Mouse (Mus musculus) hindbrain, embryonic 16.5 days (tissue): Measurements from ENCODE around the gene Fam217b. TPM values are rescaled to one million over a fixed set of nuclear protein-coding genes. Genes with fewer than 3 reads are reported as not detected.
A peak's percentile ranks its signal among the peaks of the same experiment; 100 is the strongest.

Experiments
- ATAC-seq: fragments of 200-750 bp; cut with Nextera tagmentation; 2 replicates; pipeline ENCODE4 v1.8.0; 2017; ENCODE audit warnings: moderate TSS enrichment, moderate library complexity
- H3K27ac ChIP-seq: fragments of 300-500 bp; sonication (generic); 2 replicates; pipeline ENCODE4 v1.5.1; 2014; ENCODE audit warnings: low read depth, mild to moderate bottlenecking, control low read depth, low read length, moderate library complexity
- H3K27me3 ChIP-seq: fragments of 300-500 bp; sonication (generic); replicated peaks from 2 replicates; pipeline ENCODE4 v1.6.1; 2014; ENCODE audit warnings: low read length; ENCODE audit not compliant: control insufficient read depth, insufficient read depth
- H3K36me3 ChIP-seq: fragments of 300-500 bp; sonication (generic); 2 replicates; pipeline ENCODE4 v1.6.1; 2014; ENCODE audit warnings: mild to moderate bottlenecking, low read length, moderate library complexity, mixed read lengths; ENCODE audit not compliant: control insufficient read depth, insufficient read depth
- H3K4me1 ChIP-seq: fragments of 300-500 bp; sonication (generic); 2 replicates; pipeline ENCODE4 v1.6.1; 2014; ENCODE audit warnings: low read depth, low read length; ENCODE audit not compliant: control insufficient read depth, insufficient read depth
- H3K4me2 ChIP-seq: fragments of 300-500 bp; sonication (generic); 2 replicates; pipeline ENCODE4 v1.6.1; 2014; ENCODE audit warnings: mild to moderate bottlenecking, low read length, control low read depth, moderate library complexity
- H3K4me3 ChIP-seq: fragments of 300-500 bp; sonication (generic); 2 replicates; pipeline ENCODE4 v1.5.1; 2014; ENCODE audit warnings: mild to moderate bottlenecking, low read length, control low read depth, moderate library complexity
- H3K9ac ChIP-seq: fragments of 300-500 bp; sonication (generic); 2 replicates; pipeline ENCODE4 v1.6.1; 2014; ENCODE audit warnings: low read depth, mild to moderate bottlenecking, control low read depth, low read length, moderate library complexity
- H3K9me3 ChIP-seq: fragments of 300-500 bp; sonication (generic); 2 replicates; pipeline ENCODE4 v1.6.1; 2014; ENCODE audit warnings: mild to moderate bottlenecking, low read length, moderate library complexity; ENCODE audit not compliant: control insufficient read depth
- WGBS: fragments of 180-500 bp; shearing (Covaris S2); extraction: QIAGEN DNeasy Blood & Tissue Kit; methylation state at CpG from one replicate; pipeline ENCODE4 v1.1.7; 2014; 5-methylcytosine and 5-hydroxymethylcytosine counted together
- polyA plus RNA-seq: library from polyadenylated mRNA; unstranded; fragments of >200 nt; fragmentation: Nextera tagmentation; extraction: Ambion mirVana; gene quantifications from 2 replicates; pipeline ENCODE4 v1.2.1, GENCODE M21; 2015

Gene Fam217b
- 16.2 and 20.2 TPM in 2 replicates for polyA plus RNA-seq

DNA sequence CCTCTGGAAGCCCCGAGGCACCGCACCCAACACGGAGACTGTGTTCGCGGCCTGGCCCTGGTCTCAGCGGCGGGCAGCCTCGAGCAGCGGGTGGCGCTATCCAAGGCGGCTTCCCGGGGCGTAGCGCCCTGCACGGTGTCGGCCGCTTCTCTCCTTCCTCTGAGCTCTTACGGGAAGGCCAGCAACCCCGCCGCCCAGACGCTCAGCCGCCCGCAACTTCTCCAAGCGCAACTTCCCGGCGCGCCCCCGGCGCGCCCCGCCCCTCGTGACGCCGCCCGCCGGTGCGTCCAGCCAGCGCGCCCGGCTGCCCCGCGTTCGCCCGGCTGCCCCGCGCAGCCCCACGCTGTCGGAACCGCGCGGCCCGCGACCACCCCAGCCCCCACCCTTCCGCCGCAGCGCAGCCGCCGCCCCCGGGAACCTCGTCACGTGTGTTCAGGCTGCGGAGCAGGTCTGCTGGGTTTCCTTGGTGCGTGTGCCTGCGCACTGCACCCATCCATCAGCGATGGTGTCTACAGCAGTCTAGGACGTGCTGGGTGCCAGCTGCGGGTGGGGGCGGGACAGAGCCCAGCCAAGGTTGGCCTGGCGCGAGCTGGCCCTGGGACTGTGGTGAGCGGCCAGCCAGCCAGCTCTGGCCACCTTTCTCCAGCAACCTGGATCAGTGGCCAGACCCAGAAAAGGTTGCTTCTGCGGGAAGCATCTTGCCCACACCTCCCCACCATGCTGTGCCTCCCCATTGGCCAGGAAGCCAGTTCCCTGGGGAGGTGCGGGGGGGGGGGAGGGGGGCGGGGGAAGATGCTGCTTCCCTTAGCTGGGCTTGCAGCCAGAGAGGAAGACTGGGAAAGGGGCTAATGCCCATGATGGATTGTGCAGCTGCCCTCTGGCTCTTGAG lies at the start of gene Fam217b, which contains the start of gene Ppp1r3d:
Gene Fam217b, plus strand, starts transcription at position 264 of the 889 bp plus-strand sequence.
Gene Ppp1r3d, minus strand, starts transcription at position 212 of the 889 bp plus-strand sequence.
- H3K9ac ChIP-seq = peak within 1 kb of the TSS; percentile 67
- ATAC-seq = peak; percentile 89
- no peaks in the 10 kb centered on the region for H3K27me3 ChIP-seq
- peak within 1 kb of the TSS; percentile 86 for H3K27ac ChIP-seq
- H3K4me1 ChIP-seq = peaks cover 23% of the 10 kb centered on the region
- H3K4me3 ChIP-seq = peak within 1 kb of the TSS; percentile 76
- peak within 1 kb of the TSS; percentile 96 for H3K4me2 ChIP-seq
- WGBS = under 1% methylated on average over 63 of the region's 74 CpGs
- H3K36me3 ChIP-seq = 0 out of 2 replicates have a peak, but pooled peaks cover 3% of the 10 kb centered on the region
- H3K9me3 ChIP-seq = no peaks in the 10 kb centered on the region

DNA sequence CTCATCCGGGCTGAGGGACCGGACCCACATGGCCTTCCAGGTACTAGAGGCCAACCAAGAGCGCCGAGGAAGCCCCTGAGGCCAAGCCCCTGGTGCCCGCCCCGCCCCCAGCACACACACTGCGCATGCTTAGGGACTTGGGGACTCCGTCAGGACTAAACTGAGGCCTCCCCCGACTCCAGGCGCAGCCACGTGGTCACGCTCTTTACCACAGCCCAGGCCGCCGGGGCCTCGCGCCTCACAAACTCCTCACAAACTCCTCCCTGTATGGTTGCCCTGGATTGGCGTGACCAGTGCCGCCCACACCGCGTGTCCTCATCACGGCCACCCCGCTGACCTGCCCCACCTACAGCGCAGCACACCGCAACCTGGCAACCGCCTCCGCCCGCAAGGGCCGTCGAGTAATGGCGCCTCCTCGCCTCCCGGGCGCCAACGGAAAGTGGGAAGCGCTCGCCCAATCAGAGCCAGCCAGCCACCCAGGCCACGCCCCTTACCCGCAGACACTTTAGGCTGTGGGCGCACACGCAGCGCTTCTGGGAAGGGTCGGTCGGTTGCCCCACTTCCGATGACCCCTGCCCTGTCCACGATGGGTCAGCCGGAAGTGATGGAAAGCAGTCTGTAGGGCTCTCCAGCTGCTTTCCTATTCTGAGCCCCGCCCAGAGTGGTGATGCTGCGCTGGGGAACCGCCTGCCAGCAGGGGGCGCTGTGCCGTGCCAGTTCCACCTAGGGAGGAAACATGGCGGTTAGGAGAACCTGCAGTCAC lies 7.1 kb upstream of the Fam217b start, which contains the start of gene Sycp2:
Gene Sycp2, minus strand, starts transcription at position 633 of the 763 bp plus-strand sequence.
- Histone ChIP-seq H3K9me3 (no peaks in the 10 kb centered on the region), H3K27me3 (no peaks in the 10 kb centered on the region), H3K4me2 (no peak within 1 kb of the TSS), H3K9ac (no peak within 1 kb of the TSS), H3K4me3 (no peak within 1 kb of the TSS), H3K36me3 (no peaks in the 10 kb centered on the region), H3K27ac (no peak within 1 kb of the TSS), H3K4me1 (no peaks in the 10 kb centered on the region; the same call in 1 of the 2 replicates)
- 85% methylated on average over 50 of the region's 52 CpGs for WGBS
- ATAC-seq = peak; percentile 34

DNA sequence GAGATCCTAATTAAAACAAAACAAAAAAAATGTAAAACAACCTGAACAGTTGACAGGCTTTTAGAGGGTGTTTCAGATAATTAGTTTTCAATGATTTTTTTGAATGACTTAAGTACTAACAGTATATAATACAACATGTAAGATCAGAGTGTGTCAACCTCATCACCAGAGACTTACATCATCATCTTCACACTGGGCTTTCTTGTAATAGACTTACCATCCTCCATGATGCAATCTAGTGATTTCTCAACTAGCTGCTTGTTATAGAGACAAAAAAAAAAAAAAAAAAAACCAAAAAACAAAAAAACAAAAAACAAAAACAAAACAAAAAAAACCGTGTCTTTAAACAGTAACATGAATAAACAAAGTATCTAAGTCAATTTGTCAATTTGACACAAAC lies 5.3 kb upstream of the Fam217b start:
- 67% methylated on average over 1 of the region's 1 CpGs for WGBS
- H3K27me3 ChIP-seq = no peaks in the 10 kb centered on the region
- no peak for ATAC-seq
- H3K4me3 ChIP-seq = no peak overlapping the region
- no peak overlapping the region for H3K4me2 ChIP-seq
- no peak overlapping the region for H3K27ac ChIP-seq
- peaks cover 12% of the 10 kb centered on the region for H3K4me1 ChIP-seq
- no peaks in the 10 kb centered on the region for H3K9me3 ChIP-seq
- no peak overlapping the region for H3K9ac ChIP-seq
- H3K36me3 ChIP-seq = no peaks in the 10 kb centered on the region

DNA sequence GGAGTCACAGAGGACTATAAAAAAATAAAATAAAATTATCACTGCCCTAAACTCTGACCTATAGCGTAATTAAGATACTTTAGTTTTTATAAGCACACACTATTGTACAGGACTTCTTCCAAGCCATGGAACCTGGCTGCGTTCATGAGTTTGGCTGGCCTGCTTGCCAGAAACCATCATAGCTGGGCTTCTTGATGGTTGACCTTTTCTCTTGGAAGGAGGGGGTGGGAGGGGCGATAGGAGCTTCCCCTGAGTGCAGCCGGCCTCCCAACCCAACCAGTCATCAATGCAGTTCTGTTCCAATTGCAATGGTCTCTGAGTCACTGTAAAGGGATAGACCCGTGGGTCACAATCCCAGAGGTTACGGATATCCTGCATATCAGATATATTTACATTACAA lies 4.0 kb upstream of the Fam217b start:
- Histone ChIP-seq H3K27me3 (no peaks in the 10 kb centered on the region), H3K9ac (no peak overlapping the region), H3K4me1 (peaks cover 18% of the 10 kb centered on the region), H3K9me3 (no peaks in the 10 kb centered on the region), H3K27ac (no peak overlapping the region), H3K4me2 (no peak overlapping the region), H3K4me3 (no peak overlapping the region), H3K36me3 (no peaks in the 10 kb centered on the region)
- 82% methylated on average over 6 of the region's 6 CpGs for WGBS
- no peak for ATAC-seq

DNA sequence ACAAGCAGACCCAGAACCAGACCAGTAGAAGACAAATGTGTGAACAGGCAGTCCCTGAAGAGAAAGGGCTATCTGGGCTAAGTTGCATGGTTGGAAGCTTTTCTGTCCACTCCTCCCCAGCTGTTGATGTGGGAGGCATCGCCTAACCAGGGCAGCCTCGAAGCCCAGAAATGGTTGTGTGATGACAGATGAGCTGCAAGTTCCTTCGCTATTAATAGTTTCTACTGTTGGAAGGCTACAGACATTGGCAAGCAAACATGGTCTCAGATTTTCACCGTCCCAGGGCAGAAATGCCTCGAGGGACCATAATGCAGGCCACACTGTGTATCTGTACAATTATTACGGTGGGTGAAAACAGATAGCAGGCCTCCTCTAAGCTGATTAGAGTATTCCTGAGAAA lies 1.7 kb upstream of the Fam217b start:
- no peak for ATAC-seq
- Histone ChIP-seq H3K4me3 (no peak overlapping the region), H3K4me2 (peak overlapping the region; percentile 96; the same call in 1 of the 2 replicates), H3K27me3 (no peaks in the 10 kb centered on the region), H3K36me3 (no peaks in the 10 kb centered on the region), H3K4me1 (peaks cover 23% of the 10 kb centered on the region), H3K9me3 (no peaks in the 10 kb centered on the region), H3K9ac (no peak overlapping the region), H3K27ac (no peak overlapping the region)
- 55% methylated on average over 6 of the region's 6 CpGs for WGBS

DNA sequence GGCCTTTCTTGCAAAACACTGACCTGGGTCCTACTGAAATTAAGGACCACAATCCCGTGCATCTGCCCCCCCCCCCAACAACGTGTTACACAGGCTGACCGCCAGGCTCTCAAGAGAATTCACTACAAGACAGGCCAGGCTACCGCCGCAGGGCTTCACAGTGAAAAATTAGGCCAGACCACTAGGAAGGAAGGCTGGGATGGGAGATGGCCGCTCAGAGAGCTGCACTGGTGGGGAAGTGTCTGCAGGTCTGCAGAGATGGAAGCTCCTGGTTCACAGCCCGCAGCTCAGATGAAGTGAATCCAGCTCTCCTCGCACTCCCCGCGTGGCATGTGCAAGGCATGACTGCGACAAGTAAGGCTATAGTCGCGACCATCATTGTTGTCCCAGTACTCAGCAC lies 1.2 kb upstream of the Fam217b start:
- no peak for ATAC-seq
- peak overlapping the region; percentile 76 for H3K4me3 ChIP-seq
- no peaks in the 10 kb centered on the region for H3K36me3 ChIP-seq
- H3K27ac ChIP-seq = no peak overlapping the region
- peaks cover 23% of the 10 kb centered on the region for H3K4me1 ChIP-seq
- 54% methylated on average over 13 of the region's 13 CpGs for WGBS
- H3K9me3 ChIP-seq = no peaks in the 10 kb centered on the region
- H3K27me3 ChIP-seq = no peaks in the 10 kb centered on the region
- peak overlapping the region; percentile 96 for H3K4me2 ChIP-seq
- peak overlapping the region; percentile 67 for H3K9ac ChIP-seq

DNA sequence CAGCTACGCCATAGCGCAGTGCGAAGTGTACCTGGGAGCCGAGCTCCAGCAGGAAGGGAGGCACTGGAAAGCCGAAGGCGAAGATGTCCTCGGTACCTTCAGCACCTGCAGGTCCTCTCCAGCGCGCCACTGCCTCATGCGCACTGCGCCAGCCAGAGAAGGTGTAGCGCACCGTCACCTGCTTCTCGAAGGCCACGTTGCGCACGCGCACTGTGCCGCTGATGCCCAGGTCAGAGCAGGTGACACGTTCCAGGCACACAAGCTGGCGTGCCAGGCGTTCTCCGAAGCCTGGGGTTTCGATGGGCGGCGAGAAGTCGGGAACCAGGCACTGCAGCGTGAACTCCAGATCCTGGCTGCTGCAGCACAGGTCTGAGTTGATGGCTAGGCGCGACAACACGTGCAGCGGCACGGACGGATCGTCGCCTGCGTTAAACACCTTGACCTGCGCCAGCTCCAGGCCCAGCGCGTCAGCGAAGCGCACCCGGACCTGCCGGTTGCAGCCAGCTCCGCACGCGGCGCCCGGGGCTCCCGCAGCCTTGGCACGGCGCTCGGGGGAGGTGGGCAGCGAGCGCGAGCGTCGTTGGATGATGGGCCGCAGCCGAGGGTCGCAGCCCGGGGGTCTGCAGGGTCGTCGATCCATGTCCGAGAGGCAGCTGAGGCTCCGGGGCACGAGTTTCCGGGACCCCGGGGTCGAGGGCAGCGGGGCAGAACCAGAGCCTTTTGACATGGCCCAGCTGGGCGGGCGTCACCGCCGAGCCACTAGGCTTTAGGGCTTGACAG lies 653 bp upstream of the Fam217b start:
- H3K9me3 ChIP-seq = no peaks in the 10 kb centered on the region
- H3K4me3 ChIP-seq = peak overlapping the region; percentile 76
- 0 out of 2 replicates have a peak, but pooled peaks have one; percentile 4 for ATAC-seq
- peaks cover 23% of the 10 kb centered on the region for H3K4me1 ChIP-seq
- peak overlapping the region; percentile 67 for H3K9ac ChIP-seq
- H3K36me3 ChIP-seq = 0 out of 2 replicates have a peak, but pooled peaks cover under 1% of the 10 kb centered on the region
- peak overlapping the region; percentile 96 for H3K4me2 ChIP-seq
- no peaks in the 10 kb centered on the region for H3K27me3 ChIP-seq
- peak overlapping the region; percentile 86; the same call in 1 of the 2 replicates for H3K27ac ChIP-seq
- 16% methylated on average over 64 of the region's 75 CpGs for WGBS

DNA sequence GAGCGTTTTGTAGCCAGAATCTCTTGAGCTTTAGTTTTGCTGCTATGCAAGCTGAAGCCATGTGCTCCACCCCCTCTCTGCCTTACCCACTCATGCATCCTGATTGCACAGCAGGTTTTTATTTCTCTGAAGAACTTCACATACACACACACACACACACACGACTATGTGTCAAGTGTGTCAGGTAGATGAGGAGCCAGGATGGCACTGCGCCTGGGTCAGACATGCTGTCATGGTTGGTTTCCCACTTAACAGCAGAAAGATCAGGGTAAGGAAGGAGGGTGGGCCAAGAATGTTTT lies 775 bp downstream of the Fam217b start:
- peak overlapping the region; percentile 76 for H3K4me3 ChIP-seq
- H3K36me3 ChIP-seq = 0 out of 2 replicates have a peak, but pooled peaks cover 3% of the 10 kb centered on the region
- peak overlapping the region; percentile 86 for H3K27ac ChIP-seq
- no peaks in the 10 kb centered on the region for H3K27me3 ChIP-seq
- H3K4me1 ChIP-seq = peaks cover 23% of the 10 kb centered on the region
- WGBS = 15% methylated on average over 3 of the region's 3 CpGs
- peak overlapping the region; percentile 96 for H3K4me2 ChIP-seq
- ATAC-seq = no peak; the same call in 1 of the 2 replicates
- peak overlapping the region; percentile 67 for H3K9ac ChIP-seq
- no peaks in the 10 kb centered on the region for H3K9me3 ChIP-seq
